Mouse (Mus musculus) brain, embryonic 14.5 days (tissue): ENCODE results near the gene Eef1e1. TPM values are rescaled to one million over a fixed set of nuclear protein-coding genes. Genes with fewer than 3 reads are reported as not detected.

ENCODE experiments used
- DNase-seq: peaks from one replicate; pipeline ENCODE4 v3.0.0-alpha.2; 2011; ENCODE audit warnings: low read depth
- CTCF ChIP-seq: fragments of 200-500 bp; IDR thresholded peaks from 2 replicates; pipeline ENCODE4 v1.5.1; 2012; ENCODE audit warnings: inconsistent platforms, mild to moderate bottlenecking, moderate library complexity, borderline replicate concordance; ENCODE audit not compliant: insufficient read depth, insufficient read length; ENCODE audit errors: extremely low read depth
- POLR2A ChIP-seq: fragments of 200-500 bp; IDR thresholded peaks from 2 replicates; pipeline ENCODE4 v1.6.1; 2012; ENCODE audit warnings: mild to moderate bottlenecking, inconsistent platforms, borderline replicate concordance; ENCODE audit not compliant: poor library complexity, insufficient read depth, insufficient read length, severe bottlenecking; ENCODE audit errors: extremely low read depth
- polyA plus RNA-seq: library from polyadenylated mRNA; depleted of rRNA; stranded (reverse); fragments of >200 nt; gene quantifications from 2 replicates; pipeline ENCODE4 v1.2.3, GENCODE M21; 2012; rRNA removed

Eef1e1 gene
- polyA plus RNA-seq, 1 experiment, result 41.7 TPM

DNA sequence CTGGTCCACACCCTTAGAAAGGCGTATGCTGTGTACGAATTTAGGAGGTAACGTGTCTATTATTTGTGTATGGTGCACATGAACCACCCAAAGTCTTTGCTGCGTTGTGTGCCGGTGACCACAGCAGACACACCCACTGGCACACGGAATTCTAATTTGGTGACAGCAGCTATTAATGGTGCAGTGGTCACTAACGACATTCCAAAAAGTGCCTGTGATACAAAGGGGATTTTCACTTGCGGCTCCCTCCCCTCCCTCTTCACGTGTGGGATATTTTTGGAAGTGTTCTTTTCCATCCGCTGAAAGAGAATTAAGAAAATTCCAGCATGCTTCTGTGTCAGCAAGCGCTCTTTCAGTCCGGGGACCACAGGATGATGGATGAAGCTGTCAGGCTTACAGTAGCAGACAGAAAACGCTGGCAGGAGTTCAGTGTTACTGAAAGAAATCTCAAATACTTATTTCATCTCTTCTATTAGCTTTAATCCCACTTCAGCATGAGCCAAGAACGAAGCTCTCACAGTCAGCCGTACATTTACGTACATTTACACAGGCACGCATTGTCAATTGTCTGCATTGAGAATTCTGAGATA, 56.5 kb downstream of the Eef1e1 start:
- TF ChIP-seq POLR2A (no peak), CTCF (no peak)
- peak; percentile 43 for DNase-seq

- DNase-seq, result no peak
- TF ChIP-seq POLR2A, result no peak
- no peak for TF ChIP-seq CTCF
Measured at GRCm38 (mm10) chr13:38600811-38601210, 58.0 kb downstream of the Eef1e1 start.

DNA sequence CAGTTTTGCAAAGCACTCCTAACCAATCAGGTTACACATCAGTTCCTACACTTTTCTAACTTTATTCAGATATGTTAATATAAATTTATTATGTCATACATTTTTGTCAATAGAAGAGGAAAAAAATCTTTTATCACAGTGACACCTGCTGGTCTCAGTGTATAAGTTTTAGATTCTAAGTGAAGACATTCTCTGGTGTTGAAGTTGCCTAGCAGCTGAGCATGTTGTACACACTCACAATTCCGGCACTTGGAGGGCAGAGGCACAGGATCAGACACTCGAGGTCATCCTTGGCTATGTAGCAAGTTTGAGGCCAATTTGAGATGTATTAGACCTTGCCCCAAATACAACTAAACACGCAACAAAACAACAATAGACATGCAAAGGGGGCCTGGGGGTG, 61.8 kb downstream of the Eef1e1 start:
- TF ChIP-seq POLR2A (no peak), CTCF (no peak)
- DNase-seq, result peak; percentile 40

DNA sequence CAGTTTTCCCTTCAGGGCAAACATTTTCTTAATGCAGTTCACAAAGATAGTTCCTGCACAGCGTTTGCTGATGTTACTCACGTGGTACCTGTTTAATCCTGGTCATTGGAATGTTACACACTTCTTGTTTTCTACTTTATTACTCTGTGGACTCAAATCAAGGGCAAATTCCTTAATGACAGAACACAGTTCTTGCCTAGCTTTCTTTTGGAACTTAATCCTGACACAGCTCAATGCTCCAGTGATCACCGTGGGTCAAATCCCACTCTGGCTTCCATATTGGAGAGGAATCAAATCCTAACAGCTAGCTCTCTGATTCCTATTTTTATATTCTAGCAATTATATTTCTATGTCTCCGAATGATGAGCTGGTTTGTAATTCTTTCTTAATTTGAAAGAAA, 62.4 kb downstream of the Eef1e1 start:
- no peak for TF ChIP-seq POLR2A
- no peak for TF ChIP-seq CTCF
- DNase-seq, result no peak

Other genes starting within 250 kb of the Eef1e1 start
- 35.7 and 59.6 TPM in 2 replicates for gene Txndc5, start 130.2 kb downstream of the Eef1e1 start, polyA plus RNA-seq
- 9.1 and 9.2 TPM in 2 replicates for gene Bloc1s5, start 23.9 kb downstream of the Eef1e1 start, polyA plus RNA-seq